Mouse (Mus musculus): ENCODE measurements at regions not wholly inside any gene's neighbourhood (a gene's known extent, or its start where the extent isn't known, plus 50 kb on each side); places are given as distances from the start of the nearest gene placed in this dataset.

- no peak for DNase-seq (ENCODE audit: low spot score in 2 of 2)
These were observed 89.8 kb upstream of the Atp1a1 start for GRCm38 (mm10) chr3:101694311-101694710.

GRCm38 (mm10) chr3:101691937-101692604 lies 87.6 kb upstream of the Atp1a1 start:
- no peak for DNase-seq (ENCODE audit: low spot score in 2 of 2)

GRCm38 (mm10) chr3:101690779-101691178 lies 86.3 kb upstream of the Atp1a1 start:
- no peak for DNase-seq (ENCODE audit: low spot score in 2 of 2)

- DNase-seq (ENCODE audit: low spot score in 2 of 2): no peak
These were observed 85.7 kb upstream of the Atp1a1 start for GRCm38 (mm10) chr3:101690222-101690621.

- DNase-seq (ENCODE audit: low spot score in 2 of 2): no peak
These were observed 80.7 kb upstream of the Atp1a1 start for GRCm38 (mm10) chr3:101685203-101685602.

- DNase-seq (ENCODE audit: low spot score in 2 of 2): no peak
These were observed 68.5 kb upstream of the Atp1a1 start for GRCm38 (mm10) chr3:101672943-101673342.

GRCm38 (mm10) chr3:101670561-101671001 lies 66.1 kb upstream of the Atp1a1 start:
- no peak for DNase-seq (ENCODE audit: low spot score in 2 of 2)

- DNase-seq (ENCODE audit: low spot score in 2 of 2): no peak
These were observed 65.3 kb upstream of the Atp1a1 start for GRCm38 (mm10) chr3:101669743-101670142.

- DNase-seq (ENCODE audit: low spot score in 2 of 2): no peak
These were observed 63.4 kb upstream of the Atp1a1 start for GRCm38 (mm10) chr3:101667767-101668387.

- no peak for DNase-seq (ENCODE audit: low spot score in 2 of 2)
These were observed 62.7 kb upstream of the Atp1a1 start for GRCm38 (mm10) chr3:101667186-101667585.

GRCm38 (mm10) chr3:101666583-101666982 lies 62.1 kb upstream of the Atp1a1 start:
- DNase-seq (ENCODE audit: low spot score in 2 of 2): no peak

- DNase-seq (ENCODE audit: low spot score in 2 of 2): no peak
These were observed 56.9 kb upstream of the Atp1a1 start for GRCm38 (mm10) chr3:101661184-101661992.

GRCm38 (mm10) chr3:101660635-101661034 lies 56.2 kb upstream of the Atp1a1 start:
- no peak for DNase-seq (ENCODE audit: low spot score in 2 of 2)

- peak; percentile 51 to 75 for DNase-seq (ENCODE audit: low spot score in 2 of 2)
These were observed 55.7 kb upstream of the Atp1a1 start for GRCm38 (mm10) chr3:101660176-101660575.

- no peak for DNase-seq (ENCODE audit: low spot score in 2 of 2)
These were observed 53.5 kb upstream of the Atp1a1 start for GRCm38 (mm10) chr3:101657979-101658378.

GRCm38 (mm10) chr3:101654720-101655119 lies 50.2 kb upstream of the Atp1a1 start:
- no peak for DNase-seq (ENCODE audit: low spot score in 2 of 2)

All from frontal cortex, postnatal 36 days (tissue).